Mouse (Mus musculus) G1E (cell line): ENCODE measurements around the gene AC124502.3. TPM values are rescaled to one million over a fixed set of nuclear protein-coding genes. Genes with fewer than 3 reads are reported as not detected.

ENCODE experiments used
- ATAC-seq: 2 replicates; pipeline ENCODE4 v1.8.0; 2016; ENCODE audit warnings: mild to moderate bottlenecking; ENCODE audit not compliant: insufficient number of reproducible peaks, poor library complexity, low FRiP score, severe bottlenecking; ENCODE audit errors: extremely low read depth
- DNase-seq: peaks from one replicate; pipeline ENCODE4 v3.0.0; 2012; ENCODE audit warnings: low spot score
- H3K27me3 ChIP-seq: 2 replicates; pipeline ENCODE4 v1.6.1; 2012; ENCODE audit warnings: mild to moderate bottlenecking, low read length, inconsistent platforms; ENCODE audit not compliant: insufficient read depth
- H3K36me3 ChIP-seq: replicated peaks from 2 replicates; pipeline ENCODE3; 2012; ENCODE audit warnings: mild to moderate bottlenecking, inconsistent platforms
- H3K4me1 ChIP-seq: 2 replicates; pipeline ENCODE4 v1.6.1; 2012; ENCODE audit warnings: low read depth, low read length, inconsistent platforms, mixed read lengths; ENCODE audit not compliant: insufficient read depth
- H3K4me3 ChIP-seq: 2 replicates; pipeline ENCODE4 v1.5.1; 2012; ENCODE audit warnings: low read depth, mild to moderate bottlenecking, inconsistent platforms, low read length, moderate library complexity, mixed read lengths
- H3K9me3 ChIP-seq: replicated peaks from 2 replicates; pipeline ENCODE4 v1.6.1; 2012; ENCODE audit warnings: inconsistent platforms
- CTCF ChIP-seq: IDR thresholded peaks from 2 replicates; pipeline ENCODE4 v1.5.1; 2012; ENCODE audit warnings: low read depth, low read length, inconsistent platforms, mixed read lengths
- GATA1 ChIP-seq: IDR thresholded peaks from 2 replicates; pipeline ENCODE4 v1.6.1; 2012; ENCODE audit warnings: borderline replicate concordance, low read length, inconsistent platforms, mixed read lengths
- GATA2 ChIP-seq: IDR thresholded peaks from 2 replicates; pipeline ENCODE4 v1.6.1; 2012; ENCODE audit warnings: low read depth, low read length, inconsistent platforms, borderline replicate concordance
- POLR2AphosphoS5 ChIP-seq: IDR thresholded peaks from 2 replicates; pipeline ENCODE4 v1.6.1; 2012; ENCODE audit warnings: low read depth, low read length, inconsistent platforms; ENCODE audit not compliant: insufficient replicate concordance
- TAL1 ChIP-seq: conservative IDR thresholded peaks from 2 replicates; pipeline ENCODE4 v1.6.1; 2012; ENCODE audit warnings: low read depth, low read length, inconsistent platforms, mixed read lengths
- polyA plus RNA-seq: library from polyadenylated mRNA; stranded (reverse); fragments of >175 nt; gene quantifications from 2 replicates; pipeline ENCODE4 v1.2.3, GENCODE M21; 2012
- total RNA-seq, 2 experiments: library from RNA; stranded (forward) in 1 of 2; stranded (reverse) in 1 of 2; fragments of 200-1000 nt in 1 of 2; fragments of >200 nt in 1 of 2; fragmentation: Nextera tagmentation in 1 of 2; gene quantifications; 2 replicates each; pipeline ENCODE4 v1.2.3; 2014 to 2017

The AC124502.3 gene
- total and polyA plus RNA-seq, 3 experiments, result 0.34 to 6.6 (median 0.60) TPM

- Histone ChIP-seq H3K36me3 (peaks cover 39% of the 10 kb centered on the region), H3K9me3 (no peaks in the 10 kb centered on the region), H3K27me3 (peaks cover 15% of the 10 kb centered on the region), H3K4me3 (peak within 1 kb of the TSS; percentile 98), H3K4me1 (peaks cover 28% of the 10 kb centered on the region)
- TF ChIP-seq CTCF (0 out of 2 replicates have a peak, but pooled peaks have one; percentile 14), TAL1 (no peak)
- DNase-seq, result peak; percentile 98
- peak; percentile 90 for ATAC-seq
These were observed 49.4 kb downstream of the AC124502.3 start, which contains the start of gene Yif1a for GRCm38 (mm10) chr19:5087884-5088728. Gene Yif1a (plus strand): TSS chr19:5088538.

GRCm38 (mm10) chr19:5089324-5089723, 50.6 kb downstream of the AC124502.3 start:
- DNase-seq, result no peak
- Histone ChIP-seq H3K4me3 (peak overlapping the region; percentile 98; the same call in 1 of the 2 replicates), H3K9me3 (no peaks in the 10 kb centered on the region), H3K27me3 (peaks cover 10% of the 10 kb centered on the region), H3K36me3 (peaks cover 50% of the 10 kb centered on the region), H3K4me1 (peaks cover 38% of the 10 kb centered on the region)
- TF ChIP-seq GATA2, result no peak
- no peak for TF ChIP-seq CTCF
- no peak for TF ChIP-seq TAL1
- TF ChIP-seq POLR2AphosphoS5, result no peak
- no peak for TF ChIP-seq GATA1
- no peak for ATAC-seq

GRCm38 (mm10) chr19:5092083-5092482, 53.4 kb downstream of the AC124502.3 start:
- no peak for DNase-seq
- Histone ChIP-seq H3K4me1 (peaks cover 48% of the 10 kb centered on the region), H3K27me3 (peaks cover 12% of the 10 kb centered on the region), H3K4me3 (no peak overlapping the region), H3K9me3 (no peaks in the 10 kb centered on the region), H3K36me3 (peaks cover 50% of the 10 kb centered on the region)
- ATAC-seq, result no peak
- TF ChIP-seq POLR2AphosphoS5 (no peak), TAL1 (no peak), GATA1 (no peak), GATA2 (no peak), CTCF (no peak)

GRCm38 (mm10) chr19:5093481-5094242, 55.0 kb downstream of the AC124502.3 start:
- Histone ChIP-seq H3K9me3 (no peaks in the 10 kb centered on the region), H3K4me1 (peaks cover 49% of the 10 kb centered on the region), H3K4me3 (no peak overlapping the region), H3K36me3 (peaks cover 51% of the 10 kb centered on the region), H3K27me3 (peaks cover 17% of the 10 kb centered on the region)
- ATAC-seq (no peak), DNase-seq (no peak)
- no peak for TF ChIP-seq GATA1
- no peak for TF ChIP-seq POLR2AphosphoS5
- TF ChIP-seq CTCF, result no peak
- TF ChIP-seq GATA2, result no peak
- TF ChIP-seq TAL1, result no peak

- no peak for TF ChIP-seq TAL1
- TF ChIP-seq POLR2AphosphoS5, result no peak
- TF ChIP-seq GATA2, result no peak
- peak; percentile 64 for TF ChIP-seq CTCF
- Histone ChIP-seq H3K9me3 (no peaks in the 10 kb centered on the region), H3K4me3 (no peak overlapping the region), H3K4me1 (peaks cover 48% of the 10 kb centered on the region), H3K27me3 (peaks cover 17% of the 10 kb centered on the region), H3K36me3 (peaks cover 55% of the 10 kb centered on the region)
- DNase-seq, result peak; percentile 82
- ATAC-seq, result peak; percentile 66
These were observed 55.5 kb downstream of the AC124502.3 start for GRCm38 (mm10) chr19:5094243-5094632.

GRCm38 (mm10) chr19:5094746-5095417, 56.2 kb downstream of the AC124502.3 start:
- peaks cover 55% of the 10 kb centered on the region for H3K36me3 ChIP-seq
- TF ChIP-seq GATA2, result no peak
- no peak for TF ChIP-seq TAL1
- TF ChIP-seq POLR2AphosphoS5, result no peak
- no peak for TF ChIP-seq GATA1
- no peak for TF ChIP-seq CTCF
- DNase-seq, result no peak

More at GRCm38 (mm10) chr19:5094746-5095417, 56.2 kb downstream of the AC124502.3 start:
- H3K4me1 ChIP-seq, result peaks cover 47% of the 10 kb centered on the region
- ATAC-seq, result no peak
- H3K9me3 ChIP-seq, result no peaks in the 10 kb centered on the region
- H3K27me3 ChIP-seq, result peaks cover 17% of the 10 kb centered on the region
- no peak overlapping the region for H3K4me3 ChIP-seq
